Mouse (Mus musculus): ENCODE results near the gene Myh7b. TPM values are rescaled to one million over a fixed set of nuclear protein-coding genes. Genes with fewer than 3 reads are reported as not detected.

The Myh7b gene
- total and polyA plus RNA-seq, 3 experiments = 0.51 TPM; not detected in 2

Other genes with a start within 250 kb of the Myh7b start
- gene Trp53inp2, start 230.2 kb upstream of the Myh7b start, total RNA-seq (2012; rRNA removed) = 2.9 and 3.9 TPM in 2 replicates
- 1.9 and 2.4 TPM in 2 replicates for gene Trp53inp2, start 230.2 kb upstream of the Myh7b start, total RNA-seq (2014; rRNA removed)
- 6.4 and 6.9 TPM in 2 replicates for gene Trp53inp2, start 230.2 kb upstream of the Myh7b start, polyA plus RNA-seq (2012; ENCODE audit: insufficient read length, low read depth)
- 5.9 and 6.2 TPM in 2 replicates for gene Ncoa6, start 137.3 kb upstream of the Myh7b start, total RNA-seq (2012; rRNA removed)
- gene Ncoa6, start 137.3 kb upstream of the Myh7b start, total RNA-seq (2014; rRNA removed) = 5.2 and 5.4 TPM in 2 replicates
- 17.0 and 20.6 TPM in 2 replicates for gene Ncoa6, start 137.3 kb upstream of the Myh7b start, polyA plus RNA-seq (2012; ENCODE audit: insufficient read length, low read depth)
- 5.6 and 10.0 TPM in 2 replicates for gene Acss2, start 93.3 kb upstream of the Myh7b start, total RNA-seq (2012; rRNA removed)
- gene Acss2, start 93.3 kb upstream of the Myh7b start, total RNA-seq (2014; rRNA removed) = 8.6 and 11.0 TPM in 2 replicates
- 3.0 and 3.4 TPM in 2 replicates for gene Acss2, start 93.3 kb upstream of the Myh7b start, polyA plus RNA-seq (2012; ENCODE audit: insufficient read length, low read depth)
- 11.4 and 16.5 TPM in 2 replicates for gene Ggt7, start 93.0 kb upstream of the Myh7b start, total RNA-seq (2012; rRNA removed)
- 1.7 and 2.5 TPM in 2 replicates for gene Ggt7, start 93.0 kb upstream of the Myh7b start, total RNA-seq (2014; rRNA removed)
- 1.7 and 2.9 TPM in 2 replicates for gene Ggt7, start 93.0 kb upstream of the Myh7b start, polyA plus RNA-seq (2012; ENCODE audit: insufficient read length, low read depth)
- gene Gss, start 18.4 kb upstream of the Myh7b start, total RNA-seq (2012; rRNA removed) = 16.8 and 17.3 TPM in 2 replicates
- gene Gss, start 18.4 kb upstream of the Myh7b start, total RNA-seq (2014; rRNA removed) = 20.1 and 21.9 TPM in 2 replicates
- gene Gss, start 18.4 kb upstream of the Myh7b start, polyA plus RNA-seq (2012; ENCODE audit: insufficient read length, low read depth) = 18.0 and 20.6 TPM in 2 replicates
- 49.1 and 52.8 TPM in 2 replicates for gene Trpc4ap, start 81.2 kb downstream of the Myh7b start, total RNA-seq (2012; rRNA removed)
- 53.7 and 55.8 TPM in 2 replicates for gene Trpc4ap, start 81.2 kb downstream of the Myh7b start, total RNA-seq (2014; rRNA removed)
- gene Trpc4ap, start 81.2 kb downstream of the Myh7b start, polyA plus RNA-seq (2012; ENCODE audit: insufficient read length, low read depth) = 73.3 and 105 TPM in 2 replicates
- 69.3 and 71.8 TPM in 2 replicates for gene Edem2, start 118.3 kb downstream of the Myh7b start, total RNA-seq (2012; rRNA removed)
- 48.7 and 53.1 TPM in 2 replicates for gene Edem2, start 118.3 kb downstream of the Myh7b start, total RNA-seq (2014; rRNA removed)
- gene Edem2, start 118.3 kb downstream of the Myh7b start, polyA plus RNA-seq (2012; ENCODE audit: insufficient read length, low read depth) = 38.5 and 42.5 TPM in 2 replicates
- not detected in 2 replicates for gene Gm17581, start 124.7 kb downstream of the Myh7b start, total RNA-seq (2012; rRNA removed)
- not detected in 2 replicates for gene Gm17581, start 124.7 kb downstream of the Myh7b start, total RNA-seq (2014; rRNA removed)
- not detected in 2 replicates for gene Gm17581, start 124.7 kb downstream of the Myh7b start, polyA plus RNA-seq (2012; ENCODE audit: insufficient read length, low read depth)
- 1.4 and 2.8 TPM in 2 replicates for gene Procr, start 139.9 kb downstream of the Myh7b start, total RNA-seq (2012; rRNA removed)
- not detected in 2 replicates for gene Procr, start 139.9 kb downstream of the Myh7b start, total RNA-seq (2014; rRNA removed)
- 0.14 and 0.20 TPM in 2 replicates for gene Procr, start 139.9 kb downstream of the Myh7b start, polyA plus RNA-seq (2012; ENCODE audit: insufficient read length, low read depth)
- gene Mmp24, start 164.1 kb downstream of the Myh7b start, total RNA-seq (2012; rRNA removed) = 0.38 and 0.42 TPM in 2 replicates
- gene Mmp24, start 164.1 kb downstream of the Myh7b start, total RNA-seq (2014; rRNA removed) = not detected in 2 replicates
- 0.07 TPM in 1 of 2 replicates, not detected in the other for gene Mmp24, start 164.1 kb downstream of the Myh7b start, polyA plus RNA-seq (2012; ENCODE audit: insufficient read length, low read depth)
- gene BC029722, start 208.2 kb downstream of the Myh7b start, total RNA-seq (2012; rRNA removed) = 12.4 and 12.7 TPM in 2 replicates
- 22.7 and 23.8 TPM in 2 replicates for gene BC029722, start 208.2 kb downstream of the Myh7b start, total RNA-seq (2014; rRNA removed)
- 31.8 and 33.8 TPM in 2 replicates for gene BC029722, start 208.2 kb downstream of the Myh7b start, polyA plus RNA-seq (2012; ENCODE audit: insufficient read length, low read depth)
- gene Eif6, start 215.7 kb downstream of the Myh7b start, total RNA-seq (2012; rRNA removed) = 289 and 331 TPM in 2 replicates
- 211 and 220 TPM in 2 replicates for gene Eif6, start 215.7 kb downstream of the Myh7b start, total RNA-seq (2014; rRNA removed)
- 453 and 463 TPM in 2 replicates for gene Eif6, start 215.7 kb downstream of the Myh7b start, polyA plus RNA-seq (2012; ENCODE audit: insufficient read length, low read depth)
- gene Fam83c, start 223.6 kb downstream of the Myh7b start, total RNA-seq (2012; rRNA removed) = 0.04 and 0.08 TPM in 2 replicates
- not detected in 2 replicates for gene Fam83c, start 223.6 kb downstream of the Myh7b start, total RNA-seq (2014; rRNA removed)
- gene Fam83c, start 223.6 kb downstream of the Myh7b start, polyA plus RNA-seq (2012; ENCODE audit: insufficient read length, low read depth) = 0.08 and 0.09 TPM in 2 replicates

All from CH12.LX (cell line).